Mouse (Mus musculus): ENCODE data around the gene Rgcc. TPM values are rescaled to one million over a fixed set of nuclear protein-coding genes. Genes with fewer than 3 reads are reported as not detected.

Rgcc gene
- polyA plus RNA-seq, 1 experiment from 2014 or later = 17.0 TPM

GRCm38 (mm10) chr14:79269551-79269950 is 31.9 kb downstream of the Rgcc start:
- Histone ChIP-seq H3K4me3 (no peak overlapping the region), H3K4me1 (peaks cover 10% of the 10 kb centered on the region), H3K27me3 (ENCODE audit: insufficient read depth, poor library complexity, severe bottlenecking) (peaks cover 8% of the 10 kb centered on the region; the same call in 1 of the 2 replicates), H3K27ac (no peak overlapping the region), H3K9me3 (no peaks in the 10 kb centered on the region), H3K36me3 (no peaks in the 10 kb centered on the region)
- WGBS = 72% methylated on average over 1 of the region's 1 CpGs
- DNase-seq (ENCODE audit: low spot score) = no peak

GRCm38 (mm10) chr14:79267878-79268277 is 33.6 kb downstream of the Rgcc start:
- WGBS = 87% methylated on average over 10 of the region's 10 CpGs
- no peaks in the 10 kb centered on the region for H3K36me3 ChIP-seq
- H3K9me3 ChIP-seq = no peaks in the 10 kb centered on the region
- H3K27ac ChIP-seq = no peak overlapping the region
- H3K27me3 ChIP-seq (ENCODE audit: insufficient read depth, poor library complexity, severe bottlenecking) = peaks cover 8% of the 10 kb centered on the region; the same call in 1 of the 2 replicates
- no peaks in the 10 kb centered on the region; the same call in 1 of the 2 replicates for H3K4me1 ChIP-seq
- H3K4me3 ChIP-seq = no peak overlapping the region
- no peak for DNase-seq (ENCODE audit: low spot score)

GRCm38 (mm10) chr14:79267382-79267781 is 34.1 kb downstream of the Rgcc start:
- H3K4me3 ChIP-seq = no peak overlapping the region
- 48% methylated on average over 1 of the region's 1 CpGs for WGBS
- H3K9me3 ChIP-seq = no peaks in the 10 kb centered on the region
- H3K36me3 ChIP-seq = no peaks in the 10 kb centered on the region
- H3K27me3 ChIP-seq (ENCODE audit: insufficient read depth, poor library complexity, severe bottlenecking) = peaks cover 8% of the 10 kb centered on the region; the same call in 1 of the 2 replicates
- no peak overlapping the region for H3K27ac ChIP-seq
- no peak for DNase-seq (ENCODE audit: low spot score)
- no peaks in the 10 kb centered on the region for H3K4me1 ChIP-seq

GRCm38 (mm10) chr14:79266408-79266807 is 35.0 kb downstream of the Rgcc start:
- no peak for DNase-seq (ENCODE audit: low spot score)
- Histone ChIP-seq H3K36me3 (no peaks in the 10 kb centered on the region), H3K27me3 (ENCODE audit: insufficient read depth, poor library complexity, severe bottlenecking) (peaks cover 8% of the 10 kb centered on the region; the same call in 1 of the 2 replicates), H3K4me3 (no peak overlapping the region), H3K9me3 (no peaks in the 10 kb centered on the region), H3K4me1 (no peaks in the 10 kb centered on the region), H3K27ac (no peak overlapping the region)

GRCm38 (mm10) chr14:79265738-79266137 is 35.7 kb downstream of the Rgcc start:
- Histone ChIP-seq H3K4me1 (no peaks in the 10 kb centered on the region), H3K27ac (no peak overlapping the region), H3K27me3 (ENCODE audit: insufficient read depth, poor library complexity, severe bottlenecking) (peaks cover 11% of the 10 kb centered on the region; the same call in 1 of the 2 replicates), H3K9me3 (no peaks in the 10 kb centered on the region), H3K36me3 (no peaks in the 10 kb centered on the region), H3K4me3 (no peak overlapping the region)
- WGBS = 82% methylated on average over 6 of the region's 6 CpGs
- DNase-seq (ENCODE audit: low spot score) = no peak

GRCm38 (mm10) chr14:79263321-79263720 is 38.1 kb downstream of the Rgcc start:
- H3K27me3 ChIP-seq (ENCODE audit: insufficient read depth, poor library complexity, severe bottlenecking) = peaks cover 17% of the 10 kb centered on the region; the same call in 1 of the 2 replicates
- no peaks in the 10 kb centered on the region for H3K9me3 ChIP-seq
- DNase-seq (ENCODE audit: low spot score) = no peak
- no peaks in the 10 kb centered on the region for H3K36me3 ChIP-seq
- H3K4me3 ChIP-seq = no peak overlapping the region
- H3K27ac ChIP-seq = no peak overlapping the region
- WGBS = 72% methylated on average over 3 of the region's 3 CpGs
- H3K4me1 ChIP-seq = no peaks in the 10 kb centered on the region

GRCm38 (mm10) chr14:79262677-79263076 is 38.8 kb downstream of the Rgcc start:
- 83% methylated on average over 4 of the region's 4 CpGs for WGBS
- no peaks in the 10 kb centered on the region for H3K36me3 ChIP-seq
- no peak overlapping the region for H3K27ac ChIP-seq
- H3K4me1 ChIP-seq = 0 out of 2 replicates have a peak, but pooled peaks cover 5% of the 10 kb centered on the region
- no peaks in the 10 kb centered on the region for H3K9me3 ChIP-seq
- H3K4me3 ChIP-seq = no peak overlapping the region
- peaks cover 13% of the 10 kb centered on the region; the same call in 1 of the 2 replicates for H3K27me3 ChIP-seq (ENCODE audit: insufficient read depth, poor library complexity, severe bottlenecking)
- no peak for DNase-seq (ENCODE audit: low spot score)

GRCm38 (mm10) chr14:79259062-79259779 is 42.2 kb downstream of the Rgcc start:
- Histone ChIP-seq H3K27ac (no peak overlapping the region), H3K4me3 (no peak overlapping the region), H3K27me3 (ENCODE audit: insufficient read depth, poor library complexity, severe bottlenecking) (peaks cover 9% of the 10 kb centered on the region; the same call in 1 of the 2 replicates), H3K36me3 (no peaks in the 10 kb centered on the region), H3K9me3 (no peaks in the 10 kb centered on the region), H3K4me1 (0 out of 2 replicates have a peak, but pooled peaks cover 8% of the 10 kb centered on the region)
- no peak for DNase-seq (ENCODE audit: low spot score)
- WGBS = 68% methylated on average over 10 of the region's 10 CpGs

- Histone ChIP-seq H3K27me3 (ENCODE audit: insufficient read depth, poor library complexity, severe bottlenecking) (peaks cover 9% of the 10 kb centered on the region; the same call in 1 of the 2 replicates), H3K4me1 (0 out of 2 replicates have a peak, but pooled peaks cover 8% of the 10 kb centered on the region)
Measured at GRCm38 (mm10) chr14:79256656-79257055, 44.8 kb downstream of the Rgcc start.

GRCm38 (mm10) chr14:79255786-79256185 is 45.7 kb downstream of the Rgcc start:
- no peak for DNase-seq (ENCODE audit: low spot score)
- Histone ChIP-seq H3K4me1 (0 out of 2 replicates have a peak, but pooled peaks cover 8% of the 10 kb centered on the region), H3K36me3 (no peaks in the 10 kb centered on the region), H3K4me3 (no peak overlapping the region), H3K27me3 (ENCODE audit: insufficient read depth, poor library complexity, severe bottlenecking) (peaks cover 6% of the 10 kb centered on the region; the same call in 1 of the 2 replicates), H3K9me3 (no peaks in the 10 kb centered on the region), H3K27ac (no peak overlapping the region)
- WGBS = 88% methylated on average over 2 of the region's 2 CpGs

More at GRCm38 (mm10) chr14:79256656-79257055, 44.8 kb downstream of the Rgcc start:
- H3K9me3 ChIP-seq = no peaks in the 10 kb centered on the region
- no peak for DNase-seq (ENCODE audit: low spot score)
- H3K27ac ChIP-seq = no peak overlapping the region
- H3K36me3 ChIP-seq = no peaks in the 10 kb centered on the region
- no peak overlapping the region for H3K4me3 ChIP-seq
- 82% methylated on average over 5 of the region's 5 CpGs for WGBS

GRCm38 (mm10) chr14:79251727-79252285 is 49.6 kb downstream of the Rgcc start:
- no peak overlapping the region for H3K27ac ChIP-seq
- H3K9me3 ChIP-seq = no peaks in the 10 kb centered on the region
- no peaks in the 10 kb centered on the region for H3K36me3 ChIP-seq
- H3K27me3 ChIP-seq (ENCODE audit: insufficient read depth, poor library complexity, severe bottlenecking) = peaks cover 13% of the 10 kb centered on the region; the same call in 1 of the 2 replicates
- DNase-seq (ENCODE audit: low spot score) = no peak
- no peak overlapping the region for H3K4me3 ChIP-seq
- peaks cover 16% of the 10 kb centered on the region for H3K4me1 ChIP-seq
- 78% methylated on average over 5 of the region's 5 CpGs for WGBS

GRCm38 (mm10) chr14:79244571-79244970 is 56.9 kb downstream of the Rgcc start:
- peaks cover 11% of the 10 kb centered on the region; the same call in 1 of the 2 replicates for H3K27me3 ChIP-seq (ENCODE audit: insufficient read depth, poor library complexity, severe bottlenecking)
- no peak overlapping the region for H3K27ac ChIP-seq
- DNase-seq (ENCODE audit: low spot score) = no peak
- H3K9me3 ChIP-seq = no peaks in the 10 kb centered on the region
- no peak overlapping the region for H3K4me3 ChIP-seq
- peaks cover 26% of the 10 kb centered on the region for H3K4me1 ChIP-seq
- H3K36me3 ChIP-seq = 0 out of 2 replicates have a peak, but pooled peaks cover 2% of the 10 kb centered on the region
- WGBS = 62% methylated on average over 3 of the region's 3 CpGs
